ENCODE assay signal across 15 mouse cellular contexts in the genomic region with DNA sequence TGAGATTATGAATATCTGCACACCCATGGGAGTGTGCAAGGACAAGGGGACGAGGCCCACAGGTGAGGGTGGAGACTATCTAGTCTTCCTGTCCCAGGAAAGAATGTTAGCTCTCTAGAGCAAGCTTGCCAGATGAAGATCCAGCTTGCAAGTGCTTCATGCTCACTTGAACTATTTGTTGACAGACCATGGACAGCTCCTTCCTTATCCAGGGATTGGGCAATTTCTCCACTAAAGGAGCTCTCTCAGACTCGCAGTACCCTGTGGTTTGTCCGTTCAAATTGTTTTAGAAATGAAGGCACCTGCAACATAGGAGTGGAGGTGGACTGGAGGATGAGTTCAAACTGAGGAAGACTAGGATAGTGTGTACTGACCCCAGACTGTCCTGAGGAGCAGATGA. TPM values are rescaled to one million over a fixed set of nuclear protein-coding genes. Genes with fewer than 3 reads are reported as not detected.
A peak's percentile ranks its signal among the peaks of the same experiment; 100 is the strongest.
DNase-seq lines count a peak whose midpoint lies in the region; ATAC-seq and TF ChIP-seq lines count a peak whose summit lies in the region.
"Had no signal": no experiment of that assay in that cellular context is flagged by ENCODE, and none has a peak within 500 bp of the region (broad histone marks: within the 10 kb centered on the region; RNA-seq: fewer than 3 reads in every experiment).

No protein-coding gene starts in this region.

- no peaks in the 10 kb centered on the region for H3K4me1 ChIP-seq in kidney, embryonic 15.5 days
- no peaks in the 10 kb centered on the region for H3K4me1 ChIP-seq in hindbrain, postnatal 0 days (ENCODE audit: insufficient read depth, low read length)
- H3K4me1 ChIP-seq: limb, embryonic 13.5 days had no signal

- TF ChIP-seq CTCF in hindbrain, postnatal 0 days (IDR thresholded peaks at IDR 0.05; ENCODE audit: low read depth): no peak

- H3K4me2 ChIP-seq in kidney, embryonic 15.5 days: no peak overlapping the region
- no peak overlapping the region for H3K4me2 ChIP-seq in hindbrain, postnatal 0 days (ENCODE audit: low read depth, low read length)
- H3K4me2 ChIP-seq: limb, embryonic 13.5 days had no signal

- no peaks in the 10 kb centered on the region for H3K36me3 ChIP-seq in kidney, embryonic 15.5 days
- H3K36me3 ChIP-seq in hindbrain, postnatal 0 days (ENCODE audit: insufficient read depth, low read length): no peaks in the 10 kb centered on the region
- H3K36me3 ChIP-seq: limb, embryonic 13.5 days had no signal

- no peak overlapping the region for H3K27ac ChIP-seq in kidney, embryonic 15.5 days
- H3K27ac ChIP-seq in hindbrain, postnatal 0 days: no peak overlapping the region
- H3K27ac ChIP-seq: layer of hippocampus, adult 2 months; limb, embryonic 13.5 days had no signal

- peak; percentile 12 to 27 for DNase-seq in kidney, postnatal 4 days
- DNase-seq in ES-CJ7 (ENCODE audit: low read depth, low spot score) (peak; percentile 50), ZHBTc4 (ENCODE audit: low read depth, low spot score) (peak; percentile 59)
- peak; percentile 76 for DNase-seq in forelimb bud, embryonic 11.5 days (ENCODE audit: low read depth, low spot score)
- no peak for DNase-seq in layer of hippocampus, postnatal 10 days (ENCODE audit: low spot score in 2 of 2)
- no peak for DNase-seq in thymus, postnatal 36 days
- DNase-seq in hindbrain, postnatal 0 days (ENCODE audit: low spot score): no peak
- DNase-seq: cerebellum, postnatal 10 days; right cerebral cortex, postnatal 14 days; thymus, adult 2 months had no signal

- no peaks in the 10 kb centered on the region for H3K9me3 ChIP-seq in kidney, embryonic 15.5 days (replicated peaks)
- H3K9me3 ChIP-seq in hindbrain, postnatal 0 days (ENCODE audit: low read length): no peaks in the 10 kb centered on the region
- H3K9me3 ChIP-seq: limb, embryonic 13.5 days had no signal

- H3K4me3 ChIP-seq in kidney, embryonic 15.5 days (replicated peaks): no peak overlapping the region
- H3K4me3 ChIP-seq in hindbrain, postnatal 0 days (ENCODE audit: low read length): no peak overlapping the region
- H3K4me3 ChIP-seq: erythroblast, embryonic 14.5 days; layer of hippocampus, adult 2 months; limb, embryonic 13.5 days had no signal

- no peak for ATAC-seq in kidney, embryonic 15.5 days (replicated peaks; ENCODE audit: low FRiP score)
- no peak for ATAC-seq in hindbrain, postnatal 0 days
- ATAC-seq: intestine, embryonic 16.5 days had no signal

- no peaks in the 10 kb centered on the region for H3K27me3 ChIP-seq in kidney, embryonic 15.5 days
- H3K27me3 ChIP-seq in hindbrain, postnatal 0 days (ENCODE audit: insufficient read depth, low read length): no peaks in the 10 kb centered on the region
- H3K27me3 ChIP-seq: limb, embryonic 13.5 days had no signal

- H3K9ac ChIP-seq in kidney, embryonic 15.5 days: no peak overlapping the region
- no peak overlapping the region for H3K9ac ChIP-seq in hindbrain, postnatal 0 days (replicated peaks; ENCODE audit: low read length)
- H3K9ac ChIP-seq: limb, embryonic 13.5 days had no signal

- WGBS in kidney, embryonic 15.5 days: 20% methylated on average over 3 of the region's 3 CpGs
- 67% methylated on average over 3 of the region's 3 CpGs for WGBS in hindbrain, postnatal 0 days

RNA-seq across cellular contexts. Expression of a gene that starts 24.3 kb away (rescaled TPM):
- polyA plus RNA-seq in kidney, embryonic 15.5 days (2015; fragmentation: Nextera tagmentation; extraction: Ambion mirVana): 7.0 TPM in 2 replicates
- total RNA-seq in layer of hippocampus, postnatal 10 days (2021): 10 to 100 TPM; 11.6 to 13.4 TPM
- total RNA-seq in hindbrain, postnatal 0 days (2014; rRNA removed): 17.1 and 20.9 TPM in 2 replicates
- polyA plus RNA-seq in hindbrain, postnatal 0 days (2015; fragmentation: Nextera tagmentation; extraction: Ambion mirVana): 10.4 and 10.8 TPM in 2 replicates

Comparison
In these comparisons a context has a peak if more than half of its experiments do, and no peak if none do; other contexts are left out.
1. DNase-seq: peak in kidney, postnatal 4 days (2 of 2), ES-CJ7 (single experiment), ZHBTc4 (single experiment) and forelimb bud, embryonic 11.5 days (single experiment); none in layer of hippocampus, postnatal 10 days (0 of 2), thymus, postnatal 36 days (0 of 2) and hindbrain, postnatal 0 days (single experiment).